Mouse (Mus musculus) stomach, embryonic 16.5 days (tissue): ENCODE results near the gene Gps2. TPM values are rescaled to one million over a fixed set of nuclear protein-coding genes. Genes with fewer than 3 reads are reported as not detected.
A peak's percentile ranks its signal among the peaks of the same experiment; 100 is the strongest.

Source experiments
- ATAC-seq: fragments of 200-750 bp; cut with Nextera tagmentation; 2 replicates; pipeline ENCODE4 v1.8.0; 2017; ENCODE audit warnings: moderate number of reproducible peaks, moderate TSS enrichment; ENCODE audit not compliant: insufficient read depth, low FRiP score
- H3K27ac ChIP-seq: fragments of 300-500 bp; sonication (generic); 2 replicates; pipeline ENCODE4 v1.5.1; 2014; ENCODE audit warnings: low read length
- H3K27me3 ChIP-seq: fragments of 300-500 bp; sonication (generic); 2 replicates; pipeline ENCODE4 v1.6.1; 2014; ENCODE audit warnings: low read length, control low read depth, mixed read lengths; ENCODE audit not compliant: control insufficient read depth, insufficient read depth
- H3K36me3 ChIP-seq: fragments of 300-500 bp; sonication (generic); 2 replicates; pipeline ENCODE4 v1.6.1; 2014; ENCODE audit warnings: low read length; ENCODE audit not compliant: control insufficient read depth, insufficient read depth
- H3K4me1 ChIP-seq: fragments of 300-500 bp; sonication (generic); 2 replicates; pipeline ENCODE4 v1.6.1; 2014; ENCODE audit warnings: low read length, control low read depth, mixed read lengths; ENCODE audit not compliant: control insufficient read depth, insufficient read depth
- H3K4me2 ChIP-seq: fragments of 300-500 bp; sonication (generic); 2 replicates; pipeline ENCODE4 v1.6.1; 2014; ENCODE audit warnings: low read depth, low read length, mixed read lengths
- H3K4me3 ChIP-seq: fragments of 300-500 bp; sonication (generic); replicated peaks from 2 replicates; pipeline ENCODE4 v1.5.1; 2014; ENCODE audit warnings: mild to moderate bottlenecking, low read length
- H3K9ac ChIP-seq: fragments of 300-500 bp; sonication (generic); 2 replicates; pipeline ENCODE4 v1.6.1; 2014; ENCODE audit warnings: low read length
- H3K9me3 ChIP-seq: fragments of 300-500 bp; sonication (generic); replicated peaks from 2 replicates; pipeline ENCODE4 v1.6.1; 2016; ENCODE audit warnings: low read length, control low read depth; ENCODE audit not compliant: control insufficient read depth
- WGBS: fragments of 180-500 bp; shearing (Covaris S2); extraction: QIAGEN DNeasy Blood & Tissue Kit; methylation state at CpG from one replicate; pipeline ENCODE4 v1.1.7; 2014; 5-methylcytosine and 5-hydroxymethylcytosine counted together
- polyA plus RNA-seq: library from polyadenylated mRNA; unstranded; fragments of >200 nt; fragmentation: Nextera tagmentation; extraction: Ambion mirVana; gene quantifications from 2 replicates; pipeline ENCODE4 v1.2.1, GENCODE M21; 2015

The Gps2 gene
- polyA plus RNA-seq, 1 experiment from 2014 or later: 63.4 TPM

DNA sequence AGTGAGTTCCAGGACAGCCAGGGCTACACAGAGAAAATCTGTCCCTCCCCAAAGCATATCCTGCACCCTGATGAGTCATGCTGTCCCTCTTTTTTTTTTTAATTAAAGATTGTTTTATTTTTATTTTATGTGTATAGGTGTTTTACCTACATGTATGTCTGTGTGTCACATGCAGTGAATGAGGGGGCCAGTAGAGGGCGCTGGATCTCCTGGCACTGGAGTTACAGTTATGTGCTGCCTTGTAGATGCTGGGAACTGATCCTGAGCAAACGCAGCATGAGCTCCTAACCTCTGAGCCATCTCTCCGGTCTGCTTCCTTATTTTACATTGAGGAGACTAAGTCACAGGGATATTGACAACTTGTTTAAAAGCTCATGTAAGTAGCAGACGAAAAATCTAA lies 30.6 kb upstream of the Gps2 start:
- Histone ChIP-seq H3K4me1 (peaks cover 31% of the 10 kb centered on the region), H3K9ac (no peak overlapping the region), H3K9me3 (no peaks in the 10 kb centered on the region), H3K27me3 (no peaks in the 10 kb centered on the region), H3K36me3 (no peaks in the 10 kb centered on the region), H3K27ac (peak overlapping the region; percentile 57), H3K4me3 (no peak overlapping the region), H3K4me2 (no peak overlapping the region)
- ATAC-seq: no peak
- 61% methylated on average over 4 of the region's 4 CpGs for WGBS

DNA sequence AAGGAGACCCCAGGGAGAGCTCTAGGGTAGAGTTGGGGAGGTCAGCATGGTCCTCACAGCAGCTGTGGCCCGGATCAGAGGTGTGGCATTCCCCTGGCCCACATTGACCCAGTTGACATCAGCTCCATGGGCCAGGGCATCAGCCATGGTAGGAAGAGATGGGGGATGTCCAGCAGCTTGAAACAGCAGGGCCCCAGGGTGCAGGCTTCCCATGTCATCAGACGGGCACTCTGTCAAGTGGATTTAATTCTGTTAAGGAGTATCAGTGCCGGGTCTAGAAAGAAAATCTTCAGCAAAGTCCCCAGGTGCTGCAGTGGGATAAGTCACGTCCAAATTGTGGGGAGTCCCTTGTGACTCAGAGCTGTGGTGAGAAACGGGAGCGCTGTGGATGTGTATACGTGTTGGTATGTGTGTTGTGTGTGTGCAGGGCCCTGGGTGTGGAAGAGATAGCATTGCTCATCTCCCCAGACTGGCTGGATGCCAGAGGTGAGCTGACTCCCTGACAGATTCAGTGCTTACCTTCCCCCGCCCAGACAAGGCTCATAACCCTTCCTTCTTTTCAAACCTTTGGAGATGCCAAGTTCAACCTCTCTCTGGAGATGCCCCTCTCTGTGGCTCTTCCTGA lies 30.0 kb upstream of the Gps2 start:
- no peak for ATAC-seq
- H3K4me3 ChIP-seq: no peak overlapping the region
- H3K36me3 ChIP-seq: no peaks in the 10 kb centered on the region
- 79% methylated on average over 8 of the region's 8 CpGs for WGBS
- no peak overlapping the region for H3K4me2 ChIP-seq
- peak overlapping the region; percentile 57 for H3K27ac ChIP-seq
- no peak overlapping the region for H3K9ac ChIP-seq
- peaks cover 27% of the 10 kb centered on the region for H3K4me1 ChIP-seq
- H3K27me3 ChIP-seq: no peaks in the 10 kb centered on the region
- no peaks in the 10 kb centered on the region for H3K9me3 ChIP-seq

- H3K9ac ChIP-seq: 0 out of 2 replicates have a peak overlapping the region, but pooled peaks have one; percentile 16
- 68% methylated on average over 9 of the region's 9 CpGs for WGBS
- peak overlapping the region; percentile 37 for H3K27ac ChIP-seq
- H3K4me3 ChIP-seq: no peak overlapping the region
- no peaks in the 10 kb centered on the region for H3K27me3 ChIP-seq
- H3K36me3 ChIP-seq: no peaks in the 10 kb centered on the region
- H3K4me2 ChIP-seq: peak overlapping the region; percentile 25; the same call in 1 of the 2 replicates
- ATAC-seq: no peak
- H3K4me1 ChIP-seq: peaks cover 21% of the 10 kb centered on the region
- no peaks in the 10 kb centered on the region for H3K9me3 ChIP-seq
Measured at GRCm38 (mm10) chr11:69884240-69884639, 29.4 kb upstream of the Gps2 start.

- peak overlapping the region; percentile 25 for H3K4me2 ChIP-seq
Measured at GRCm38 (mm10) chr11:69884663-69885062, 29.0 kb upstream of the Gps2 start.

DNA sequence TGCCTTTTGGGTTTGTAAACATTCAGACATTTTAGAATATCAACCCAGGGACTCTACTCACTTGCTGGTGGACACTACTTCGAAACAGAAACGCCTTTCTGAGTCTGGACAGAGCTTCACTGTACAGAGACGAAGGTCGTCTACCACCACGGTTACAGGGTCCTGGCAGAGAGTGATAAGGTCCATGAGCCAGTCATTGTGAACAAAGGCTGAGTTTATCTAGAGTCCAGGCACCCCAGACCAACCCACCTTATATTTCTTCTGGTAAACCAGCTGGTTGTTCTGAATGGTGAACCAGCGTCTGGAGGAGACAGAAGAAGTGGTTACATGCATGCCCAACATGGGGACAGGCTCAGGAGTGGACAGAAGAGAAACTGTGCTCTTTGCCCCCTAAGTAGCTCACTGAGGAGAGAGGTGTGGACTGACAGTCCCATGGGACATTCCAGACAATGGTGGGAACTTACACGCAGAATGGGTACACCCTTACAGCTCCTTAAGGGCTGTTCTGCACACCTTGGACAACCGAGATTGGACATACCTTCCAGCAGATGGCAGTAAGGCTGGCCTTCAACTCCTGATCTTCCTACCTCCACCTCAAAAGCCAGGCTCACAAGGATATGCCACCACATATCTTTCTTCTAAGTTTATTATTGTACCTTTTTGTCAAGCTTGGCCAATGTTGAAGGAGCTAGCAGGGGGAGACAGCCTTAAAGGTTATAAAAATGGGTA lies 26.6 kb upstream of the Gps2 start:
- peaks cover 4% of the 10 kb centered on the region; the same call in 1 of the 2 replicates for H3K4me1 ChIP-seq
- no peak overlapping the region for H3K9ac ChIP-seq
- 50% methylated on average over 8 of the region's 8 CpGs for WGBS
- H3K9me3 ChIP-seq: no peaks in the 10 kb centered on the region
- H3K4me2 ChIP-seq: no peak overlapping the region
- no peak overlapping the region for H3K27ac ChIP-seq
- no peaks in the 10 kb centered on the region for H3K27me3 ChIP-seq
- no peaks in the 10 kb centered on the region for H3K36me3 ChIP-seq
- ATAC-seq: no peak
- no peak overlapping the region for H3K4me3 ChIP-seq

More at GRCm38 (mm10) chr11:69884663-69885062, 29.0 kb upstream of the Gps2 start:
- Histone ChIP-seq H3K27ac (peak overlapping the region; percentile 37), H3K4me3 (no peak overlapping the region), H3K9ac (0 out of 2 replicates have a peak overlapping the region, but pooled peaks have one; percentile 16), H3K27me3 (no peaks in the 10 kb centered on the region), H3K9me3 (no peaks in the 10 kb centered on the region), H3K4me1 (peaks cover 17% of the 10 kb centered on the region), H3K36me3 (no peaks in the 10 kb centered on the region)
- no peak for ATAC-seq
- WGBS: 69% methylated on average over 8 of the region's 8 CpGs

- 0 out of 2 replicates have a peak, but pooled peaks cover 4% of the 10 kb centered on the region for H3K4me1 ChIP-seq
- H3K4me3 ChIP-seq: no peak overlapping the region
- no peaks in the 10 kb centered on the region for H3K27me3 ChIP-seq
- H3K9ac ChIP-seq: no peak overlapping the region
- H3K27ac ChIP-seq: no peak overlapping the region
- WGBS: 60% methylated on average over 4 of the region's 4 CpGs
- no peak overlapping the region for H3K4me2 ChIP-seq
- no peaks in the 10 kb centered on the region for H3K36me3 ChIP-seq
- H3K9me3 ChIP-seq: no peaks in the 10 kb centered on the region
- ATAC-seq: no peak
Measured at GRCm38 (mm10) chr11:69891482-69891881, 22.2 kb upstream of the Gps2 start.

- Histone ChIP-seq H3K4me3 (no peak overlapping the region), H3K27ac (no peak overlapping the region), H3K9ac (no peak overlapping the region), H3K4me1 (peaks cover 4% of the 10 kb centered on the region; the same call in 1 of the 2 replicates), H3K36me3 (no peaks in the 10 kb centered on the region), H3K9me3 (no peaks in the 10 kb centered on the region), H3K27me3 (no peaks in the 10 kb centered on the region), H3K4me2 (no peak overlapping the region)
- WGBS: 77% methylated on average over 5 of the region's 5 CpGs
- no peak for ATAC-seq
Measured at GRCm38 (mm10) chr11:69894671-69895070, 19.0 kb upstream of the Gps2 start.

GRCm38 (mm10) chr11:69895291-69895690 lies 18.4 kb upstream of the Gps2 start, which contains the start of gene Acap1:
Acap1 (minus strand) TSS chr11:69895539.
- Histone ChIP-seq H3K9me3 (no peaks in the 10 kb centered on the region), H3K4me3 (no peak within 1 kb of the TSS), H3K27ac (no peak within 1 kb of the TSS), H3K36me3 (no peaks in the 10 kb centered on the region), H3K27me3 (no peaks in the 10 kb centered on the region), H3K4me1 (peaks cover 8% of the 10 kb centered on the region), H3K9ac (no peak within 1 kb of the TSS), H3K4me2 (no peak within 1 kb of the TSS)
- 64% methylated on average over 4 of the region's 4 CpGs for WGBS
- no peak for ATAC-seq

DNA sequence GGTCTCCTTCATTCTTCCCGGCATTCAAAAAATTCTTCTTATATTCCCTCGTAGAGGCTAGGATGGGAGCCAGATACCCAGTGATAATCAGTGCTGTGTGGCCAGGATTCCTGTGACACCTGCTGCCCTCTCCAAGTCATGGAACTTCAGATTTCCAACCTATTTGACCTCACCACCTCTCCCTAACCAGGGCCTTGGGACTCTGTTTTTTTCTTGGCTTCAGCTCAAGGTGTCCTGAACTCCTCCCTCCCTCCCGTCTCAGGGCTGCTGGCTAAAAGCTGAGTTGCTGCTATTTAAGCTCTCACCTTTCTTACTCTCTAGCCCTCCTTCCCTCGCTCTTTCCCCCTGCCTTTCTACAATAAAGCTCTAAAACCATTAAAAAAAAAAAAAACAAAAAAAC lies 13.8 kb upstream of the Gps2 start:
- no peak overlapping the region for H3K27ac ChIP-seq
- no peaks in the 10 kb centered on the region for H3K27me3 ChIP-seq
- H3K4me1 ChIP-seq: peaks cover 20% of the 10 kb centered on the region
- ATAC-seq: no peak
- 25% methylated on average over 4 of the region's 4 CpGs for WGBS
- H3K9me3 ChIP-seq: no peaks in the 10 kb centered on the region
- peak overlapping the region; percentile 97 for H3K4me2 ChIP-seq
- H3K9ac ChIP-seq: peak overlapping the region; percentile 51
- peaks cover 4% of the 10 kb centered on the region; the same call in 1 of the 2 replicates for H3K36me3 ChIP-seq
- H3K4me3 ChIP-seq: peak overlapping the region; percentile 88
